Mouse (Mus musculus) adipocyte (in vitro differentiated cells): ENCODE results near the gene Ptprcap.

Experiments
- DNase-seq: peaks from one replicate; pipeline ENCODE4 v3.0.0-alpha.2; 2016; ENCODE audit warnings: low spot score

Ptprcap gene

GRCm38 (mm10) chr19:4125741-4126696 lies 27.4 kb upstream of the Ptprcap start, which contains the start of gene Aip:
Gene Aip, minus strand, starts transcription at chr19:4125858.
- peak; percentile 98 for DNase-seq

- DNase-seq: peak; percentile 63
Observed at GRCm38 (mm10) chr19:4126759-4127495, 26.5 kb upstream of the Ptprcap start.

GRCm38 (mm10) chr19:4129462-4129861 lies 23.9 kb upstream of the Ptprcap start:
- DNase-seq: no peak

GRCm38 (mm10) chr19:4130106-4130505 lies 23.3 kb upstream of the Ptprcap start:
- peak; percentile 88 for DNase-seq

GRCm38 (mm10) chr19:4131075-4131474 lies 22.3 kb upstream of the Ptprcap start:
- no peak for DNase-seq

- no peak for DNase-seq
Observed at GRCm38 (mm10) chr19:4131768-4132167, 21.6 kb upstream of the Ptprcap start.

GRCm38 (mm10) chr19:4134354-4134753 lies 19.1 kb upstream of the Ptprcap start:
- DNase-seq: peak; percentile 57

- peak; percentile 74 for DNase-seq
Observed at GRCm38 (mm10) chr19:4135229-4135962, 18.0 kb upstream of the Ptprcap start.

GRCm38 (mm10) chr19:4135963-4136345 lies 17.4 kb upstream of the Ptprcap start:
- DNase-seq: peak; percentile 60

- no peak for DNase-seq
Observed at GRCm38 (mm10) chr19:4136463-4136862, 16.9 kb upstream of the Ptprcap start.

GRCm38 (mm10) chr19:4137913-4138312 lies 15.5 kb upstream of the Ptprcap start:
- DNase-seq: no peak

GRCm38 (mm10) chr19:4139446-4139845 lies 14.0 kb upstream of the Ptprcap start, which contains the start of gene Gpr152:
Gene Gpr152, plus strand, starts transcription at chr19:4139787.
- DNase-seq: no peak

- no peak for DNase-seq
Observed at GRCm38 (mm10) chr19:4140147-4140546, 13.3 kb upstream of the Ptprcap start.

- peak; percentile 64 for DNase-seq
Observed at GRCm38 (mm10) chr19:4142416-4143173, 10.8 kb upstream of the Ptprcap start.

GRCm38 (mm10) chr19:4143759-4144268 lies 9.6 kb upstream of the Ptprcap start, which contains the start of gene Cabp4:
Gene Cabp4, minus strand, starts transcription at chr19:4144033.
- DNase-seq: no peak

GRCm38 (mm10) chr19:4144550-4145498 lies 8.6 kb upstream of the Ptprcap start:
- peak; percentile 81 for DNase-seq

- no peak for DNase-seq
Observed at GRCm38 (mm10) chr19:4145936-4146335, 7.5 kb upstream of the Ptprcap start.

GRCm38 (mm10) chr19:4146366-4147021 lies 6.9 kb upstream of the Ptprcap start:
- no peak for DNase-seq

- peak; percentile 90 for DNase-seq
Observed at GRCm38 (mm10) chr19:4147022-4147405, 6.4 kb upstream of the Ptprcap start.
